Mouse (Mus musculus) kidney, postnatal 4 days (tissue): ENCODE results near the gene Fchsd2.

Experiments used
- DNase-seq, 2 experiments: peaks; one replicate each; pipeline ENCODE4 v3.0.0; 2021; ENCODE audit warnings: mixed read lengths in 2 of 2

Fchsd2 gene

DNA sequence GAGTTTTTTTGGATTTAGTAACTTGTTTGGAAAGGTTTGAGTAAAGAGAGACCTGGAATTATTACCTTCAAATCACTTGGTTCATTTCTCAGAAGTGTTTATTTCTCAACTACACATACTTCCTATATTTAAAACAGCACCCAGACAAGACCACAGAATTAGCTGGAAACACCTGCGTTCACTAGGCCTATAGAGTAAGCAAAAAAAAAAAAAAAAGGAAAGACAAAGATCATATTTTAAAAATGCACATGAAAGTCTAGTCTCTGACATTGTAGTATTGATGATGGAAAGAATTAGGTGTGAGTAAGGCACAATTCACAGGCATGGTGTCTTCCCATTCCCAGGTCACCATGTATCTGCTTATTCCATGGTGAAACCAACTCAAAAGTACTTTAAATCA, 118.2 kb downstream of the Fchsd2 start:
- DNase-seq: no peak

DNA sequence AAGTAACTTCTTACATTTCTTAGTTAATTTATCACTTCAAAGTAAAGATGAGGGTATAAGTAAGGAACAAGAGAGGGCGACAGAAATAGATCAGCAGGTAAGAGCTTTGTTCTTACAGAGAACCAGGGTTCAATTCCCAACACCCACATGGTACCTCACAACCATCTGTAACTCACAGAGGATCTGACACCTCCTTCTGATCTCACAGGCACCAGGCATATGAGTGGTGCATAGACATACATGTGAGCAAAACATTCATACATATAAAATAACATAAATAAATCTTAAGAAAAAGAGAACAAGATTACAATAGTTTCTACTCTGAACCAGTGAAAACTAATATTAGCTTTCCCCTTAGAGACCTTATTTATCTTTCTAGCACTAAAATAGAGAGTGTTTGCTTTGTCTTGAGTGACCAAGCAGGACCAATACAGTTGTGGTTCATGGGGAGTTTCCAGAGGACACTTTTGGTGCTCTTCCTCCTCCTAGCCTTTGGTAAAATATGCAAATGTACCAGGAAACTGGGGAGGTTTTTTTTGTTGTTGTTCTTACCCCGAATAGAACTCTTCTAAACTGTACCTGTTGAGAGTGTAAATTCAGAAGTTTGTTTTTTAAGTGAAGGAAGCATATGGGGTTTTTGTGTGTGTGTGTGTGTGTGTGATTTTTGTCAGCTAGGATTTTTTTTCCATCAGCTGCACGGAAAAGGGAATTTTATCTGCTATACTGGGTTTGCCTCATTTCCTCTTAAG, 121.0 kb downstream of the Fchsd2 start:
- DNase-seq: no peak

DNA sequence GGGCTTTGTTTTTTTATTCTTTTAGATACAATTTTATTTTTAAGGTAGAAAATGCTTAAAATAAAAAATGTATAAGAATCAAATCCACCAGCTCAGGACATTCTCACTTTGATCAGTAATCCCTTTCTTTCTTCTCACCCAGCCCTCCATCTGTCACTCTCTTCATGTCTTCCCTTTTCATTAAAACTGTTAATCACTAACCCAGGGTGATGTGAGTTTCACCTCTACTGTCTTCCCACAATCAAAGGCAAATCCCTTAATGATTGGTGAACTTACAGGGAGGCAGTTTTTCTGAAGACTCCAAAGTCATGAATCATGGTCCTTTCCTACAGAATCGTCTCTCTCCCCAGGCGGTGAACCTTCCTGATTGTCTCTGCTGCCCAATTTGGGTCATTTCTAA, 124.1 kb downstream of the Fchsd2 start:
- no peak for DNase-seq

DNA sequence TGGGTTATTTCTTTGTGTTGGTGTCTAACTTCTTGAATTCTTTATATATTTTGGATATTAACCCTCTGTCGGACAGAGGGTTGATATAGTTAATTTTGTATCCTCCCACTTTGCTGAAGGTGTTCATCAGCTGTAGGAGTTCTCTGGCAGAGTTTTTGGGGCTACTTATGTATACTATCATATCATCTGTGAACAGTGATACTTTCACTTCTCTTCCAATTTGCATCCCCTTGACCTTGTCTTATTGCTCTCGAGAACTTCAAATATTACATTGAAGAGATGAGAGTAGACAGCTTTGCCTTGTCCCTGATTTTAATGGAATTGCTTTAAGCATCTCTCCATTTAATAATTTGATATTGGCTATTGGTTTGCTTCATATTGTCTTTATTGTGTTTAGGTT, 130.8 kb downstream of the Fchsd2 start:
- DNase-seq: no peak

DNA sequence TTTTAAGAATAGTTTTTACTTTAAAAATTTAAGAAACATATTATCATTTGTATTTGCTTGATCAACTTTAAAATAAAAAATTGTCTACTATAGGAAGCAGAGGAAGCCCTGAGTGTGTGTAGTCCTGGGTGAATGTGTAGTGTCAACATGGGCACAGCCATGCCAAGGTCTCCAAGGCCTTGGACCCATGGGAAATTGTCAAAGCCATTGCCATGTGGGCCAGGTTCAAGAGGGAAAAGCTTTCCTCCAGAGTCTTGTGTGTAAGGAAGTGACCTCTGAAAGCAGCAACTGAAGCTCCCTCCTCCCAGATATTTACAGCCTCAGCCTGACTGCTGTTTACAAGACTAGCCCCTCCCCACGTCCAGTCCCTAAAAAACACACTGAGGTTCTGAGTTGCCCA, 136.7 kb downstream of the Fchsd2 start:
- DNase-seq: no peak

DNA sequence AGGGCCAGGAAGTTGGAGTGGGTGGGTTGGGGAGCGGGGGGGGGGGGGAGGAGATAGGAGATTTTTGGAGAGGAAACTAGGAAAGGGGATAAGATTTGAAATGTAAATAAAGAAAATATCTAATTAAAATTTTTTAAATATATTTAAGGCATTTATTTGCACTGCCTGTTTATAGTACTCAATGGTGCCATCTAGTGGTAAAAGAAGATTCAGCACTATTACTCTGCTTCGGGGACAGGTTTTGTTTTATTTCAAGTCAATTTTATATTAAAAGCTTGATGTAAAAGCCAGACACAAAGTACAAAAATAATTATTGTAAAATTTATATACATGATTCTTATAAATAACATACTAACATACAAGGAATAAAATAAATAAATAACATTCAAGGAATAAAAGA, 138.8 kb downstream of the Fchsd2 start:
- DNase-seq: no peak

DNA sequence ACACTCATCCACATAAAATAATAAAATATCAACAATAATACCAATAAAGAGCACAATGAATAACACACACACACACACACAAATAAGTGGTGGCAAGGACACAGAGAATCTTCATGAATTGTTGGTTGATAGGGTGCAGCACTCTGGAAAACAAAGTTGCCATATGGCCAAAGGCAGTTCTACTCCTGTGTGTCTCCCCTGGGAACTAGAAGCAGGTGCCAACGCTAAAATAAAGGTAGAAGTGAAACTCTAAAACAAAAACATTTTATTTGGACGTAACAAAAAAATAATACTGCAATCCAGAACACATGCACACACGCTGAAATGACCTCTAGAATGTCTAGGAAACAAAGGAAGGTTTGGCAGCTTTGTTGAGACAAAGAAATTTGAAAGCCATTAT, 140.1 kb downstream of the Fchsd2 start:
- no peak for DNase-seq

DNA sequence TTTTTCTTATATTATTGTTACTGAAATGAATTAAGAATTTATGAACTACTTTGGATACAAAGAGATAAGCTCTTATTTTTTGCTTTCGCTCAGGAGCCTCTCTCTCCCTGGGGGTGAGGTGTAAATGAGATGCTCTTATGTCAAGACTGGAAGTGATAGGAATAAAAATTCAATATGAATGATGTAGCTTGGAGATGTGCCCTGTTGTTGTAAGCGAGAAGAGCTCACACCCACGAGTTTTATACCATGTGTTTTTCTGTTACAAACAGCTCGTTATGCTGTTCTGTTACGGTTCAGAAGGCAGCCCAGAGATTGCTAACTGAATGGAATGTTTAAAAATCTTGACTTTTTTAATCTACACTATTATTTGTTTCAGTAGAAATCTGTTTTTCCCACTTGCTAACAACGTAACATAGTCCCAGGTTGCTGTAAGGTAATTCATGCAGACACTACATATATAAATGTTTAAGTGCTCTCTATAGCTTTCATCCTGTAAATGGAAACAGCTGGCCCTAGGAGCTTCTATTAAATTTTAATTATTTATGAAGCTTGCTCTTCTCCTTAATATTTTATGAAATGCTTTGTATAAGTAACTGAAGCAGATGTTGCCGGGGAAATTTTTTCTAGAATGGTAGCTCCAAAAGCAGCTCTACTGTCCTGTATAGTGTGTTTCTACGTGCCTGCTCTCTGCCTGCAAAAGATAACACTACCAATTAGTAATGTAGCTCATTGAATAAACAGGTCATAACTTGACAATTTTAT, 144.2 kb downstream of the Fchsd2 start:
- DNase-seq: no peak

DNA sequence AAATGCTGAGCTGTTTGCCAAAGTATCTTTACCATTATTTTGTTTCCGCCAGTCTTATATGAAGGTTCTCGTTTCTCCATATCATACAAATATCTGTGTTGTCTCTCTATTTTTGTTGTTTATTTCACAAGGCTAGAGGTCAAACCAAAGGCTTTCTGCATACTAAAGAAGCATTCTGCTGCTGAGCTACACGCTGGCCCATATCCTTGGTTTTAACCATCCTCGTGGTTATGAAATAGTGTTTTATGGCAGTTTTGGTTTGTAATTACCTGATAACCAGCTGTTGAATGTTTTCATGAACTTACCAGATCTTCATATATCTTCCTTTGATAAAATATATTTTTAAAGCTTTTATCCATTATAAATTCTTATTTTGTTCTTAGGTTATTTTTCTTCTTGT, 156.1 kb downstream of the Fchsd2 start:
- no peak for DNase-seq

DNA sequence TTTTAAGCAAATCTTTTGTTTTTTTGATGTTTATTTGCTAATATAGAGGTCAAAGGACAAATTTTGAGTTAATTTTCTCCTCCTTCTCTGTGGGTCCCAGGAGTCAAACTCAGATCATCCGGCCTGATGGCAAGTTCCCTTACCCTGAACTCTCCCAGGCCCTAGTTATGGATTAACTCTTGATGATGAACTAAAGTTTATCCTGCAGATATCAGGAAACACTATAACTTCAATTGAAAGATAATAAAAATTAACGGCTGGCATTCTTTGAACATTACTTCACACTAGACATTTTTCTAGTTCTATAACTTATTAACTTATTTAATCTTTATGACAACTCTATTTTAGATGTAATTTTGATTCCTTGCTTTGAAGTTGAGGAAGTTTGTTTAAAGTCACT, 156.5 kb downstream of the Fchsd2 start:
- no peak for DNase-seq

DNA sequence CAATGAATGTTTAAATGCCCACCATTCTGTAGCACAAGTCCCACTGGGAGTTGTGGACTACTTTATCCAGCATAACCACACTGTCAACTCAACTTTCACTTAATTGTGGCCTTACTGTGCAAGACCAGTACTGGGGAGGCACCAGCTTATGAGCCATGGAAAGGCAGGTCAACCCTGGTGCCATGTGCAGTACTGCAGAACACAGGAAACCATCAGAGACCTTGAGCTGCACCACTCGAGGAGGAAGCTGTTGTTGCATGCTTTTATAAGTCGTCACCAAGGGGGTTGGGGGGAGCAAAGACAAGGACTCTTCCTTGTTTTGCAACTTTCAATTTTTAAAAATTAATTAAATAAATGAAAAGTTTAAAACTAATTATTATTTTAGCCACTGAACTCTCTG, 160.4 kb downstream of the Fchsd2 start:
- no peak for DNase-seq

DNA sequence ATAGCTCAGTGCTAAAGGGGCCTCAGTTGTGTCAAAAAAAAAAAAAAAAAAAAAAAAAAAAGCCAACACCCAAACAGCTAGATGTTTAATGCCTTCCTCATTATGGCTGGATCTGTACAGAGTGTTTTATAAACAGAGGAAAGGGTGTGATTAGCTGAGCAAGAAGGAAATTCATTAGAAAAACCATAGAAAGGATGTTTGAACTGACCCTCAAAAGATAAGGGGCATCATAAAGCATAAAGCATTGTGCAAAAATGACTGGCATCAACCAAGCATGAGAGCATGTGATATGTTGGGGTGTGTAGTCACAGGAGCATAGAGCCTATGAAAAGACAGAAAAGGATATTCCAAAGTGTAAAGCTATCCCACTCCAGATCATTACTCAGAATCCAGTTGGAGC, 165.8 kb downstream of the Fchsd2 start:
- no peak for DNase-seq

DNA sequence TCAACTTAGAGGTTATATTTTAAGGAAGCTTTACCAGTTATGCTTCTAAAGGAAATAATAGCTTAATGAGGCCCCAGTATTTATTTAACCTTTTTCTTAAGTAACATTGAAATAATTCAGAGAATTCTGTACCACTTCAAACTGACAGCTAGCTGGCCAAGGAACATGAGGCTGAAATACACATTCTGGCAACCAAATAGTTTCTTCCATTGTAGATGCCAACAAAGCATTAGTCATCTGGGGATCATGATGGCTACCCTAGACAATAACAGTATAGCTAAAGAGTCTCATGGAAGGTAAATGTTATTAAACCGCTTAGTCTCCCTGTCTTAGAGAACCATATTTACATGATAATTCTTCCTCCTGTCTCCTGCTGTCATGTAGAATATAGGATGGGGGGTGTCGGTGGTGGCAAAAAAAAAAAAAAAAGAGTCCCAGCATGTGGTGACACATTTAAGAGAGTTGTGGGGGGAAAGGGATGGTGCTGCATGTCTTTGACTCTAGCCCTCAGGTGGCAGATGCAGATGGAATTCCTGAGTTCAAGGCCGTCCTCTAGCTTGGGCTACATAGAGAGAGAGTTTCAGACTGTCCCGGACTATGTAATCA, 169.4 kb downstream of the Fchsd2 start:
- no peak for DNase-seq

DNA sequence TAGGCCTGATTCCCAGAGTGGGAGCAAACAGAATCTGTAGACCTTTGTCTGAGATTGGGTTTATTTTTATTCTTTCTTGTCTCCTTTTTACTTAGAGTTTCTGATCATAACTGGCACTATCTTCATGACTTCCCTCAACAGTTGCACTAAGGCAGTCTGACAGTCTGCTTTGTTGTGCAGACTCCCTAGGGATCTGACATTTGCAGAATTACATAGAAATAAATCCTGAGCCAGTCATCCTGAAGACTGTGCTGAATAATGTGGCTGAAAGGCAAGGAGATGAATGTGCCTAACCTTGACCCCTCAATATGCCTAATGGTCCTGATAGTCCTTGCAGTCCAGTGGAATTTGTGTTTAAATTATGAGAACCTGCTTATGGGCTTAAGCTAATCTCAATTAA, 170.8 kb downstream of the Fchsd2 start:
- DNase-seq: no peak

DNA sequence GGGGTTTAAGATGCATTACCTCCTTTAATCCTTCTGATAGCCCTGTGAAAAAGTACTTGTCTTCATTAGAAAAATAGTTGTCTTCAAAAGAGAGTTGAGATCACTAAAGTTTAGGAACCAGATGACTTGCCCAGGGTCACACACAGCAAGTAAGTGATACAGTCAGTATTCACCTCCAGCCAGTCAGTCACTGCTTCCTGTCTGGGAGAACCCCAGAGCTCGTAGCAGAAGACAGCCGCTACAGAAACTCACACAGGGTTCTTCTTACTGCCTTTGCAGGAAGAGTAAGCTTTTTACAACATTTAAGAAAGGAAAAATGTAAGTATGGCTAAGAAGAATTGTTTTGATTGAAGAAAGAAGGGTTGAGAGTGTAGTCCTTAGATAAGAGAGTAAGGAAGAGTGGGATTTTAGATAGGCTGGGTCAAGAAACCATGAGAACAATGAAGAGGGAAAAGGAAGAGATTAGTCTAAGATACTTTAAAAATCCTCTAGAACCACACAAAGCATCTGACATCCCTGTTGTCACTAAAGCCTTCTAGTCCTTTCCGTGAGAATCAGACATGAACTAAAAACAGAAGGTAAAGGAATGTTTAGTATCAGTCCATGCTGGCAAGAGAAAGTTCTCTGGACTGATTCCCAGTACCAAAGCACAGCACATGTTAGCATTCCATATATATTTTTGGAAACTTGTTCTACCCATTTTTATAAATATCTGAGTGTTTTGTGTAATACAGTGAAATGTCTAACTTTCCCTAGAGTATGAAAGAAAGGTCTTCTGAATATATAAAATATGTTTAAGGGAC, 175.0 kb downstream of the Fchsd2 start:
- no peak for DNase-seq

DNA sequence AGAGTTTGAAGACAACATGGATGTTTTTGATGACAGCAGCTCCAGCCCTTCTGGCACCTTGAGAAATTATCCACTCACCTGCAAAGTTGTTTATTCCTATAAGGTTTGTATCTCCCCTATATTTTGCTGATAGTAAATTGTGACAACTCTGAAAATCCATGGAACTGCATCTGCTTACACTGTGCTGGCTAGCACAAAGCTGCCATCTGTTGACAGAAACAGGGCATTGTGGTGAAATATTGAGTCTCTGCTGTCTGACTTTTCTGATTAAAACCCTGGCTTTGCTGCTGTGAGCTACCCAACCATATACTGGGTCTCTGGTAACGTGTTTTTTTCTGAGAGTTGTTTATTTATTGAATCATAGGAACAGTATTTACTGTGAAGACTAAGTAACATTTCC, 178.9 kb downstream of the Fchsd2 start:
- no peak for DNase-seq

DNA sequence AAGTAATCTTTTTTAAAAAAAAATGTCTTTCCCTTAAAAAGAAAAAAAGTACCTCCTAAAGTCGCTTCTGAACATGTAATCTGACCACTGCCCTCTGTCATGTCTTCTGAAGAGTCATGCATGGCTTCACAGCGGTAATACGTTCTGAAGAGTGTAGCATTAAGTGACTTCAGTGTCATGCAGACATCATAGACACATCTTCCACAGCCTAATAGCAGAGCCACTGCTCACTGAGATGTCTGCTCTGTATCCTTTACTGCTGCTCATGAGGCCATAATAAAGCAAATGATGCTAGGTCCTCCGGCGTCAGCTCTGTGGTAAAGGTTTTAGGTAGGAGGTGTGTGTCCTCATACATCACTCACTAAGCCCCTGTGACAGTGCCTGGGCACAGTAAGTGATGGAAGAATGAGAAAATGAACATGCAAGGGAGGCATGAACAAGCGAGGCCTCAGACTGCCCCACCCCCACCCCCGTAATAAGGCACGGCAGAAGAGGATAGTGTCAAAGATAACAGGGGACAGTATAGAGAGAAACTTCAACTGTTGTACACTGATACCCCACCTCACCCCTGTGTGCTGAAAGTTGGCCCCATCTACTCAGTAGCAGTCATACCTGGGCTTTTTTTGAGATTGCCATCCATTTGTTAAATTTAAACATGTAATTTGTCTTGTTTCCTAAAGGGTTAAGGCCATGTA, 179.9 kb downstream of the Fchsd2 start:
- no peak for DNase-seq

DNA sequence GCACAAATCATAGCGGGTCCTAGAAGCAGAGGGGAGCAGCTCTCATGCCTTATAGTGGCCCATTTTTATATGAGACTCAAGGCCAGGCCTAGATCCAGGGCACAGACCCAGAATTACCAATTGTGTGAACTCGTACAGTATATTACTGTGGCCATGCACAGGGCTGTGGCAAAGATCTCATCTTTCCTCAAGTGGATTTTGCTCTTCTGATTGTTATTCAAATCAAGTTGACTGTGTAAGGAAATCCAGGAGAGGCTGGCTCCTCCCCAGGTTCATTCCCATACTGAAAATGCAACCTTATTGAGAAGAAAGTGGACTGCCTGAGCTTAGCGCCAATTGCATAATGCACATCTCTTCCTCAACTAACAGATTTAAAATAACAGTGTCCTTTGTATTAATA, 190.1 kb downstream of the Fchsd2 start:
- DNase-seq: no peak

DNA sequence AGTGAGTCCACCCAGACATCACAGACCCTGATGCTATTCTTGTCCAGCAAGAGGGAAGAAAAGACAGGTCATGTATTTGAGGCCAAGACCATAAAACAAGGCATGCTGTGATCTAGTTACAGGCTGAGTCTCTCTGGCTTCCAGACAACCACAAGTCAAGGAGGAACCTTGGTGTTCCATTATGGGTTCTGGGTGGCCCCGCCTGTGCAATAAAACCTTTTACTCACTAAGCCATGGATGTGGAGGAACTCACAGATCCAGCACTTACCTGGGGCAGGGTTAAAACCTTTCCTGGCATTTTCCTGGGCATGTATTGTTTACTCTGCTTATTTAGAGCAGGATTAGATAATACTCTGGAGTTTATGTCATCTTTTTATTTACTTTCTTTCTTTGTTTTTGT, 191.8 kb downstream of the Fchsd2 start:
- DNase-seq: no peak

DNA sequence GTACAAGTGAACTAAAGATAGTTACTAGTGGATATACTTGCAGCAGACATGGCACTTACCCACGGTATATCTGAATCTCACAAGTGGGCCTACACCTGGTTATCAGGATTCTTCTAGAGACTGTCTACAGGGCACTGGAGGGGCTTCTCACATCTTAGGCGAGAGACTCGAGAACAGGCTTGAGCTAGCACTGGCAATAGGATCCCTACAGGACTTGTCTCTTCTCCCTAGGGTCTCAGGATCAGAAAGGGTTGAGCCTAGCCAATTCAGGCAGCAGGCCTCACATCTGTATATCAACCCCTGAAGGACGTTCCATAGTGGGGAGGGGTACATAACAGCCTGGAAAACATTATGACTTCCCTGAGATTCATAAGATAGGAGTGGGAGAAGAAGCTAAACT, 194.2 kb downstream of the Fchsd2 start:
- DNase-seq: no peak

DNA sequence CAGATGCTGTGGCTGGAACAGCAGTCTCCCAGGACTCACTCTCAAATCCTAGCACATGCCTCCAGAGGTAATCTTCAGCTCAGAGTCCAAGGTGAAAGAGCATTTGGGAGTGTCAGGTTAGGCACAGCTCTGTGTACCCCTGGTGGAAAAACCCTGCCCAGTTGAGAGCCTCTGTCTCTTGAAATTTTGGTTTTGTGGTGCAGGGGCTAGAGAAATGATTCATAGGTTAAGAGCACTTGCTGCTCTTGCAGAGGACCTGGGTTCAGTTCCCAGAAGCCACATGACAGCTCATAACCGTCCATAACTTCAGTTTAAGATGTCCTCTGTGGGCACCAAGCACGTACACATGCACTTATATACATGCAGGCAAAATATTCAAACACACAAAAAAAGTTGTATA, 195.2 kb downstream of the Fchsd2 start:
- no peak for DNase-seq

DNA sequence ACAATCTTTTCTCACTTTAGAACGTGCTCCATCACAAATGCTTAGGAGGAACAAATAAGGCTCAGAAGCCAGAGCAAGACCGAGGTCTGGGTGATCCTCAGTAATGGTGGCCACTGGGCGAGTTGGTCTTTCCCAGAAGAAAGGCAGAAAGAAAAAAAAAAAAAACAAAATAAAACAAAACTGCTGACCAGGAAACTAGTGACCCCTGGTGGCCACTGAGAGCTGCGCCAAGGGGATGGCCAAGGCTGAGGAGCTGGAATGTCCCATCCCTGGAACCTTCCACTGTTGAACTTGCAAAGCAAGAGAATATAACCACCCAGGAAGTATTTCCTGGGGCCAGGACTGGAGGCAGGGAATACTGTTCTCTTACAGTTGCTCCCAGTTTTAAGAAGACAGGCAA, 195.8 kb downstream of the Fchsd2 start:
- DNase-seq: peak; percentile 77 to 82

DNA sequence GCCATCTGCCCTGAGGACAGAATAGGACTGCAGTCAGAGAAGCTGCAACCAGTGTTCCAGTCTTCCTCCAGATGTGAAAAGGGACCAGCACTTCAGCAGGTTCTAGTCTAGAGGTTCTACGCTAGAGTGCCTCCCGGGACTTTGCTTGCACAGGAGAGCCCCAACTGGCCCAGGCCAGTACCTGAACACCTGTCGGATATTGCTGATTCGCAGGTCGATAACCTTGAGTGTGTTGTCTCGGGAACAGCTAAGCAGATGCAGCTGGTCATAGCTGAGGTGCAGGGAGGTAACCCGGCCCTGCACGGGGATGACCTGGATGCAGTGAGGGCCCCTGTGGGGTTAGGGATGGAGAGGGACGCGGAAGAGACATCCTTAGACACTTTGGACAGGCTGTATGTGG, 197.7 kb downstream of the Fchsd2 start:
- DNase-seq: no peak
